In the genomic region with DNA sequence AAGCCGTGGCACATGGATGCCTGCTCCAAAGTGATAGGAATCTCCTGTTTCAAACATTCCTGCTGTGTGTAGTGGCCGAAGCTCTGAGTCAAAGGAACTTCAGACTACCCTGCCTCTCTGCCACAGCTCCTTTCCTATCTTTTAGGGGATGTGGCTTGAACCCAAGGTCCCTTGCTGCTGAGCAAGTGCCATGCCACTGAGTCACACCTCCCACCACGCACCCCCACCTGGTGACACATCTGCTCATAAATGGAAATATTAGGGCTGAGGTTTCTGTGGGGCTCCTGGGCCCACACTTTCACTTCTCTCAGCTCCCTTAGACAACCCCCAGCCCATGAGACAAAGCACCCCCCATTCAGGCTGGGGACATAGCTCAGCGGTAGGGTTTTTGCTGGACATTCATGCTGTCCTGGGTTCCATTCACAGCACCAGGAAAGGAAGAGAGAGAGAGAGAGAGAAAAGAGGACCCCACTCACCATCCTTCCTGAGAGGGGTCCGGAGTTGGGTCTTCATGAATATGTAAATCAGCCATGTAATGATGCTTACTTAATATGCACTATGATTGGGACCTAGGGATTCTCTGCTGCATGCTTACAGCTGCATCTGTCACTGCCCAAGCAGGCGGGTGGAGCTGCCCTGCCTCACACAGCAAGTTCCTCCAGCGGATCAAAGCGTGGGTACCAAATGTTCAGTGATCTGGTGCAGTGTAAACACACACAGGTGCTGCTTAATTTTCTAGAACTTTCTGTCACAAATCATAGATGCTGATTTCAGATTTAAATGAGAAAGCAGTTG, we compare ENCODE assay signal across 23 mouse cellular contexts. TPM values are rescaled to one million over a fixed set of nuclear protein-coding genes. Genes with fewer than 3 reads are reported as not detected.
DNase-seq lines count a peak whose midpoint lies in the region; ATAC-seq lines count a peak whose summit lies in the region.
"Had no signal": no experiment of that assay in that cellular context is flagged by ENCODE, and none has a peak within 500 bp of the region (broad histone marks: within the 10 kb centered on the region; RNA-seq: fewer than 3 reads in every experiment).

No protein-coding gene starts in this region.

- H3K79me2 ChIP-seq in macrophage (ENCODE audit: inconsistent target) = peaks cover 48% of the 10 kb centered on the region

- DNase-seq in adrenal gland, adult 2 months = peak; percentile 81
- DNase-seq in adrenal gland, adult 18-20 months (ENCODE audit: low spot score in 2 of 2) = no peak
- DNase-seq in A20 (ENCODE audit: low read depth, low spot score) = peak; percentile 94
- peak; percentile 34 for DNase-seq in adrenal gland, adult 8-10 months
- no peak for DNase-seq in urinary bladder, postnatal 14 days (ENCODE audit: low spot score)
- DNase-seq in midbrain, embryonic 11.5 days (ENCODE audit: low spot score, missing footprints) = no peak
- DNase-seq: cerebellum, adult 8-10 months; gastrocnemius, postnatal 36 days; heart, postnatal 36 days; lung, postnatal 10 days had no signal

- no peaks in the 10 kb centered on the region for H3K4me1 ChIP-seq in midbrain, embryonic 11.5 days (ENCODE audit: control insufficient read depth, insufficient read depth, low read length)
- H3K4me1 ChIP-seq in forebrain, embryonic 16.5 days (replicated peaks; ENCODE audit: control insufficient read depth, insufficient read depth, low read length) = no peaks in the 10 kb centered on the region
- H3K4me1 ChIP-seq: heart, embryonic 12.5 days; hindbrain, embryonic 15.5 days; kidney, embryonic 15.5 days; limb, embryonic 12.5 days had no signal

- no peaks in the 10 kb centered on the region for H3K27me3 ChIP-seq in midbrain, embryonic 11.5 days (ENCODE audit: control insufficient read depth, insufficient read depth, low read length)
- H3K27me3 ChIP-seq in forebrain, embryonic 16.5 days (replicated peaks; ENCODE audit: control insufficient read depth, insufficient read depth, low read length) = no peaks in the 10 kb centered on the region
- H3K27me3 ChIP-seq: hindbrain, embryonic 15.5 days; kidney, embryonic 15.5 days had no signal

- H3K4me2 ChIP-seq in midbrain, embryonic 11.5 days = no peak overlapping the region
- no peak overlapping the region for H3K4me2 ChIP-seq in forebrain, embryonic 16.5 days (ENCODE audit: low read length)
- H3K4me2 ChIP-seq: heart, embryonic 12.5 days; hindbrain, embryonic 15.5 days; kidney, embryonic 15.5 days; limb, embryonic 12.5 days had no signal

- no peak overlapping the region for H3K9ac ChIP-seq in midbrain, embryonic 11.5 days (ENCODE audit: low read length)
- H3K9ac ChIP-seq in forebrain, embryonic 16.5 days (replicated peaks; ENCODE audit: low read depth, low read length) = no peak overlapping the region
- H3K9ac ChIP-seq: heart, embryonic 12.5 days; hindbrain, embryonic 15.5 days; kidney, embryonic 15.5 days; limb, embryonic 12.5 days; liver, embryonic 14.5 days had no signal

- no peak overlapping the region for H3K4me3 ChIP-seq in macrophage (ENCODE audit: inconsistent target)
- no peak overlapping the region for H3K4me3 ChIP-seq in midbrain, embryonic 11.5 days (ENCODE audit: low read depth, low read length)
- H3K4me3 ChIP-seq in forebrain, embryonic 16.5 days (replicated peaks; ENCODE audit: low read length) = no peak overlapping the region
- H3K4me3 ChIP-seq: heart, embryonic 12.5 days; hindbrain, embryonic 15.5 days; kidney, embryonic 15.5 days; left cerebral cortex, adult 2 months; limb, embryonic 12.5 days; megakaryocyte, embryonic 14.5 days had no signal

- no peaks in the 10 kb centered on the region for H3K9me3 ChIP-seq in midbrain, embryonic 11.5 days (ENCODE audit: control insufficient read depth, low read length)
- no peaks in the 10 kb centered on the region for H3K9me3 ChIP-seq in forebrain, embryonic 16.5 days (ENCODE audit: control insufficient read depth, low read length)
- H3K9me3 ChIP-seq: heart, embryonic 12.5 days; hindbrain, embryonic 15.5 days; kidney, embryonic 15.5 days; limb, embryonic 12.5 days had no signal

- ATAC-seq in midbrain, embryonic 11.5 days (ENCODE audit: low FRiP score) = no peak
- no peak for ATAC-seq in forebrain, embryonic 16.5 days
- ATAC-seq: CD4-positive, CD25-positive, alpha-beta regulatory T cell, adult 4 months; intestine, embryonic 16.5 days; midbrain, embryonic 16.5 days had no signal

- peaks cover 34% of the 10 kb centered on the region for H3K36me3 ChIP-seq in macrophage (ENCODE audit: inconsistent target)
- no peaks in the 10 kb centered on the region for H3K36me3 ChIP-seq in midbrain, embryonic 11.5 days (ENCODE audit: control insufficient read depth, insufficient read depth, low read length)
- H3K36me3 ChIP-seq in forebrain, embryonic 16.5 days (ENCODE audit: control insufficient read depth, insufficient read depth) = no peaks in the 10 kb centered on the region
- H3K36me3 ChIP-seq: heart, embryonic 12.5 days; hindbrain, embryonic 15.5 days; kidney, embryonic 15.5 days; limb, embryonic 12.5 days had no signal

- WGBS in macrophage (ENCODE audit: missing documents) = 79% methylated on average over 8 of the region's 8 CpGs
- 80% methylated on average over 8 of the region's 8 CpGs for WGBS in midbrain, embryonic 11.5 days
- WGBS in forebrain, embryonic 16.5 days = 72% methylated on average over 8 of the region's 8 CpGs

- peak overlapping the region; percentile 76 for H3K27ac ChIP-seq in macrophage
- H3K27ac ChIP-seq in midbrain, embryonic 11.5 days (ENCODE audit: low read depth, low read length) = no peak overlapping the region
- H3K27ac ChIP-seq in forebrain, embryonic 16.5 days (ENCODE audit: low read length) = no peak overlapping the region
- H3K27ac ChIP-seq: hindbrain, embryonic 15.5 days; kidney, embryonic 15.5 days; left cerebral cortex, adult 2 months; limb, embryonic 12.5 days; liver, embryonic 14.5 days had no signal

RNA-seq across cellular contexts. Expression of gene Hck, which starts 13.8 kb away (rescaled TPM):
- 1 to 10 TPM; 3.1 to 4.6 TPM for total RNA-seq in adrenal gland, adult 2 months (2021)
- polyA plus RNA-seq in adrenal gland, adult 2 months (2012; rRNA removed) = 4.2 and 4.7 TPM in 2 replicates
- total RNA-seq in adrenal gland, adult 18-20 months (2021) = 1 to 10 TPM; 3.9 to 4.2 TPM
- total RNA-seq in adrenal gland, adult 8-10 months (2022) = 1 to 10 TPM; 3.3 to 5.5 (median 4.5) TPM
- total RNA-seq in macrophage (2018; cell fraction: chromatin; rRNA removed) = 100 to 1,000 TPM in 13 of 26 experiments, 10 to 100 TPM in 13; 41.1 to 247 (median 110) TPM
- total RNA-seq in macrophage (2018; cell fraction: cytosol; rRNA removed) = 100 to 1,000 TPM in 14 of 26 experiments, 10 to 100 TPM in 12; 66.9 to 317 (median 157) TPM
- 100 to 1,000 TPM in 15 of 26 experiments, 10 to 100 TPM in 11; 50.1 to 367 (median 152) TPM for total RNA-seq in macrophage (2018; cell fraction: nucleus; rRNA removed)
- polyA plus RNA-seq in macrophage (2018) = 79.1 to 116 TPM (median 113 TPM) in 3 replicates
- 2.4 and 2.5 TPM in 2 replicates for polyA plus RNA-seq in midbrain, embryonic 11.5 days (2014; fragmentation: Nextera tagmentation; extraction: Ambion mirVana)
- polyA plus RNA-seq in forebrain, embryonic 16.5 days (2015; fragmentation: Nextera tagmentation; extraction: Ambion mirVana) = 1.8 and 2.1 TPM in 2 replicates
- total RNA-seq: MEL had no signal

RNA-seq across cellular contexts. Expression of gene Tm9sf4, which starts 39.1 kb away (rescaled TPM):
- total RNA-seq in adrenal gland, adult 2 months (2021) = 100 to 1,000 TPM; 104 to 121 TPM
- polyA plus RNA-seq in adrenal gland, adult 2 months (2012; rRNA removed) = 40.8 and 66.2 TPM in 2 replicates
- total RNA-seq in adrenal gland, adult 18-20 months (2021) = 100 to 1,000 TPM in 1 of 2 experiments, 10 to 100 TPM in 1; 94.6 to 101 TPM
- total RNA-seq in adrenal gland, adult 8-10 months (2022) = 100 to 1,000 TPM in 3 of 4 experiments, 10 to 100 TPM in 1; 96.3 to 115 (median 112) TPM
- 100 to 1,000 TPM; 206 to 532 (median 312) TPM for total RNA-seq in macrophage (2018; cell fraction: chromatin; rRNA removed)
- 100 to 1,000 TPM; 104 to 167 (median 140) TPM for total RNA-seq in macrophage (2018; cell fraction: cytosol; rRNA removed)
- total RNA-seq in macrophage (2018; cell fraction: nucleus; rRNA removed) = 100 to 1,000 TPM; 197 to 420 (median 240) TPM
- 93.5 to 244 TPM (median 125 TPM) in 3 replicates for polyA plus RNA-seq in macrophage (2018)
- polyA plus RNA-seq in midbrain, embryonic 11.5 days (2014; fragmentation: Nextera tagmentation; extraction: Ambion mirVana) = 80.9 and 85.9 TPM in 2 replicates
- polyA plus RNA-seq in forebrain, embryonic 16.5 days (2015; fragmentation: Nextera tagmentation; extraction: Ambion mirVana) = 74.5 and 78.9 TPM in 2 replicates

RNA-seq across cellular contexts. Expression of gene Ccm2l, which starts 56.3 kb away (rescaled TPM):
- total RNA-seq in adrenal gland, adult 2 months (2021) = 10 to 100 TPM; 12.7 to 15.3 TPM
- polyA plus RNA-seq in adrenal gland, adult 2 months (2012; rRNA removed) = 37.1 and 49.1 TPM in 2 replicates
- 10 to 100 TPM; 10.2 to 10.7 TPM for total RNA-seq in adrenal gland, adult 18-20 months (2021)
- 10 to 100 TPM in 3 of 4 experiments, 1 to 10 TPM in 1; 9.0 to 19.5 (median 14.7) TPM for total RNA-seq in adrenal gland, adult 8-10 months (2022)
- not detected for total RNA-seq in macrophage (2018; cell fraction: chromatin; rRNA removed)
- not detected for total RNA-seq in macrophage (2018; cell fraction: cytosol; rRNA removed)
- not detected for total RNA-seq in macrophage (2018; cell fraction: nucleus; rRNA removed)
- polyA plus RNA-seq in macrophage (2018) = not detected in 3 replicates
- 1.2 and 2.1 TPM in 2 replicates for polyA plus RNA-seq in midbrain, embryonic 11.5 days (2014; fragmentation: Nextera tagmentation; extraction: Ambion mirVana)
- polyA plus RNA-seq in forebrain, embryonic 16.5 days (2015; fragmentation: Nextera tagmentation; extraction: Ambion mirVana) = 0.85 and 0.94 TPM in 2 replicates
- total RNA-seq: MEL had no signal
- polyA plus RNA-seq: CD4-positive, CD25-positive, alpha-beta regulatory T cell, adult 4 months had no signal

Comparison
In these comparisons a context has a peak if more than half of its experiments do, and no peak if none do; other contexts are left out.
1. DNase-seq: peak in adrenal gland, adult 2 months (single experiment), A20 (single experiment) and adrenal gland, adult 8-10 months (single experiment); none in adrenal gland, adult 18-20 months (0 of 2), urinary bladder, postnatal 14 days (single experiment) and midbrain, embryonic 11.5 days (single experiment).
2. RNA of gene Hck, which starts 13.8 kb away (polyA plus RNA-seq): 79.1 to 116 TPM in macrophage; 4.2 to 4.7 TPM in adrenal gland, adult 2 months, 2.4 to 2.5 TPM in midbrain, embryonic 11.5 days and 1.8 to 2.1 TPM in forebrain, embryonic 16.5 days; every median in the first group is over 10 times any median in the second.
3. RNA of gene Ccm2l, which starts 56.3 kb away (polyA plus RNA-seq): 37.1 to 49.1 TPM in adrenal gland, adult 2 months; 1.2 to 2.1 TPM in midbrain, embryonic 11.5 days, 0.85 to 0.94 TPM in forebrain, embryonic 16.5 days and not detected in macrophage; every median in the first group is over 10 times any median in the second.